Mouse (Mus musculus) heart, postnatal 0 days (tissue): ENCODE results near the gene Yipf2. TPM values are rescaled to one million over a fixed set of nuclear protein-coding genes. Genes with fewer than 3 reads are reported as not detected.
A peak's percentile ranks its signal among the peaks of the same experiment; 100 is the strongest.

Source experiments
- ATAC-seq: fragments of 200-750 bp; cut with Nextera tagmentation; 2 replicates; pipeline ENCODE4 v1.8.0; 2017; ENCODE audit warnings: low read depth, moderate number of reproducible peaks, moderate library complexity; ENCODE audit not compliant: insufficient read depth
- DNase-seq: peaks from one replicate; pipeline ENCODE4 v3.0.0-alpha.2; 2016; ENCODE audit warnings: low spot score
- H3K27ac ChIP-seq: fragments of 300-500 bp; sonication (generic); 2 replicates; pipeline ENCODE4 v1.5.1; 2014; ENCODE audit warnings: low read depth, mild to moderate bottlenecking
- H3K27me3 ChIP-seq: fragments of 300-500 bp; sonication (generic); 2 replicates; pipeline ENCODE4 v1.6.1; 2014; ENCODE audit warnings: low read length, mixed read lengths; ENCODE audit not compliant: control insufficient read depth, insufficient read depth
- H3K36me3 ChIP-seq: fragments of 300-500 bp; sonication (generic); replicated peaks from 2 replicates; pipeline ENCODE4 v1.6.1; 2014; ENCODE audit warnings: low read length, mixed read lengths; ENCODE audit not compliant: control insufficient read depth, insufficient read depth
- H3K4me1 ChIP-seq: fragments of 300-500 bp; sonication (generic); 2 replicates; pipeline ENCODE4 v1.6.1; 2014; ENCODE audit warnings: antibody characterized with exemption; ENCODE audit not compliant: control insufficient read depth, insufficient read depth
- H3K4me2 ChIP-seq: fragments of 300-500 bp; sonication (generic); 2 replicates; pipeline ENCODE4 v1.6.1; 2014; ENCODE audit warnings: low read depth, mild to moderate bottlenecking, low read length, moderate library complexity
- H3K4me3 ChIP-seq: fragments of 300-500 bp; sonication (generic); 2 replicates; pipeline ENCODE4 v1.5.1; 2014; ENCODE audit warnings: low read depth, low read length
- H3K9ac ChIP-seq: fragments of 300-500 bp; sonication (generic); replicated peaks from 2 replicates; pipeline ENCODE4 v1.6.1; 2014; ENCODE audit warnings: low read depth, low read length, mixed read lengths
- H3K9me3 ChIP-seq: fragments of 300-500 bp; sonication (generic); replicated peaks from 2 replicates; pipeline ENCODE4 v1.6.1; 2016; ENCODE audit warnings: low read length; ENCODE audit not compliant: control insufficient read depth
- CTCF ChIP-seq: IDR thresholded peaks from 2 replicates; pipeline ENCODE4 v1.5.1; 2016; ENCODE audit warnings: antibody characterized with exemption, control low read depth, low read depth
- EP300 ChIP-seq: IDR thresholded peaks from 2 replicates; pipeline ENCODE4 v1.6.1; 2016; ENCODE audit warnings: antibody characterized with exemption, low read depth
- WGBS: fragments of 180-500 bp; shearing (Covaris S2); extraction: QIAGEN DNeasy Blood & Tissue Kit; methylation state at CpG from one replicate; pipeline ENCODE4 v1.1.7; 2014; 5-methylcytosine and 5-hydroxymethylcytosine counted together
- polyA plus RNA-seq: library from polyadenylated mRNA; unstranded; fragments of >200 nt; fragmentation: Nextera tagmentation; extraction: Ambion mirVana; gene quantifications from 2 replicates; pipeline ENCODE4 v1.2.1, GENCODE M21; 2015
- total RNA-seq: library from RNA; depleted of rRNA; stranded (reverse); fragments of >200 nt; gene quantifications from 2 replicates; pipeline ENCODE4 v1.2.3, GENCODE M21; 2014; ENCODE audit warnings: low replicate concordance

Gene Yipf2
- total and polyA plus RNA-seq, 2 experiments from 2014 or later: 9.1 to 17.6 TPM

- Histone ChIP-seq H3K27me3 (no peaks in the 10 kb centered on the region), H3K9me3 (no peaks in the 10 kb centered on the region), H3K4me2 (no peak overlapping the region), H3K4me3 (no peak overlapping the region), H3K9ac (no peak overlapping the region), H3K36me3 (no peaks in the 10 kb centered on the region), H3K4me1 (no peaks in the 10 kb centered on the region), H3K27ac (no peak overlapping the region)
- no peak for TF ChIP-seq CTCF
- no peak for TF ChIP-seq EP300
- 78% methylated on average over 5 of the region's 5 CpGs for WGBS
- DNase-seq (no peak), ATAC-seq (no peak)
These were observed 13.2 kb upstream of the Yipf2 start for GRCm38 (mm10) chr9:21605865-21606264.

- no peak for ATAC-seq
- Histone ChIP-seq H3K36me3 (no peaks in the 10 kb centered on the region), H3K4me2 (no peak overlapping the region), H3K27me3 (no peaks in the 10 kb centered on the region), H3K9me3 (no peaks in the 10 kb centered on the region), H3K9ac (no peak overlapping the region), H3K27ac (no peak overlapping the region), H3K4me1 (no peaks in the 10 kb centered on the region), H3K4me3 (no peak overlapping the region)
- DNase-seq: no peak
- TF ChIP-seq CTCF: no peak
- 76% methylated on average over 5 of the region's 5 CpGs for WGBS
These were observed 11.5 kb upstream of the Yipf2 start for GRCm38 (mm10) chr9:21604119-21604518.

- TF ChIP-seq CTCF (peak; percentile 86), EP300 (no peak)
- DNase-seq (peak; percentile 71), ATAC-seq (0 out of 2 replicates have a peak, but pooled peaks have one; percentile 47)
- no peak overlapping the region for H3K4me2 ChIP-seq
- no peaks in the 10 kb centered on the region for H3K36me3 ChIP-seq
- no peak overlapping the region for H3K27ac ChIP-seq
- no peak overlapping the region for H3K4me3 ChIP-seq
- H3K9me3 ChIP-seq: no peaks in the 10 kb centered on the region
- no peaks in the 10 kb centered on the region for H3K4me1 ChIP-seq
- no peak overlapping the region for H3K9ac ChIP-seq
- H3K27me3 ChIP-seq: no peaks in the 10 kb centered on the region
- WGBS: 47% methylated on average over 10 of the region's 10 CpGs
These were observed 9.2 kb upstream of the Yipf2 start for GRCm38 (mm10) chr9:21601722-21602399.

GRCm38 (mm10) chr9:21601073-21601472 is 8.4 kb upstream of the Yipf2 start:
- TF ChIP-seq CTCF: no peak
- TF ChIP-seq EP300: no peak
- no peak for DNase-seq
- 76% methylated on average over 2 of the region's 2 CpGs for WGBS

GRCm38 (mm10) chr9:21600186-21600585 is 7.6 kb upstream of the Yipf2 start:
- no peaks in the 10 kb centered on the region for H3K4me1 ChIP-seq
- ATAC-seq: no peak
- no peaks in the 10 kb centered on the region for H3K27me3 ChIP-seq
- no peak overlapping the region for H3K4me3 ChIP-seq
- H3K4me2 ChIP-seq: no peak overlapping the region
- DNase-seq: no peak
- H3K9ac ChIP-seq: no peak overlapping the region
- WGBS: 57% methylated on average over 3 of the region's 3 CpGs
- TF ChIP-seq EP300 (no peak), CTCF (no peak)
- H3K27ac ChIP-seq: no peak overlapping the region
- H3K9me3 ChIP-seq: no peaks in the 10 kb centered on the region
- peaks cover 8% of the 10 kb centered on the region; the same call in 1 of the 2 replicates for H3K36me3 ChIP-seq

More at GRCm38 (mm10) chr9:21601073-21601472, 8.4 kb upstream of the Yipf2 start:
- Histone ChIP-seq H3K27ac (no peak overlapping the region), H3K9me3 (no peaks in the 10 kb centered on the region), H3K4me2 (no peak overlapping the region), H3K36me3 (0 out of 2 replicates have a peak, but pooled peaks cover 3% of the 10 kb centered on the region), H3K9ac (no peak overlapping the region), H3K4me1 (no peaks in the 10 kb centered on the region), H3K27me3 (no peaks in the 10 kb centered on the region), H3K4me3 (no peak overlapping the region)
- no peak for ATAC-seq

GRCm38 (mm10) chr9:21598198-21598597 is 5.6 kb upstream of the Yipf2 start:
- DNase-seq: peak; percentile 40
- Histone ChIP-seq H3K27me3 (no peaks in the 10 kb centered on the region), H3K9ac (no peak overlapping the region), H3K36me3 (peaks cover 18% of the 10 kb centered on the region; the same call in 1 of the 2 replicates), H3K4me1 (peaks cover 8% of the 10 kb centered on the region), H3K4me3 (no peak overlapping the region), H3K4me2 (no peak overlapping the region), H3K27ac (no peak overlapping the region), H3K9me3 (no peaks in the 10 kb centered on the region)
- TF ChIP-seq EP300 (no peak), CTCF (no peak)
- ATAC-seq: no peak
- WGBS: 30% methylated on average over 2 of the region's 2 CpGs
